Mouse (Mus musculus): Measurements from ENCODE around the gene Pxdn. TPM values are rescaled to one million over a fixed set of nuclear protein-coding genes. Genes with fewer than 3 reads are reported as not detected.

The Pxdn gene
- polyA plus RNA-seq (2015; fragmentation: Nextera tagmentation; extraction: Ambion mirVana), result 4.9 and 5.3 TPM in 2 replicates

- H3K4me3 ChIP-seq (ENCODE audit: low read depth, low read length), result peak within 1 kb of the TSS; percentile 44
- no peaks in the 10 kb centered on the region for H3K4me1 ChIP-seq (ENCODE audit: control insufficient read depth, low read depth, low read length)
- no peaks in the 10 kb centered on the region for H3K36me3 ChIP-seq (ENCODE audit: control insufficient read depth, insufficient read depth)
- no peak for ATAC-seq (ENCODE audit: low read depth)
- peaks cover 17% of the 10 kb centered on the region for H3K27me3 ChIP-seq (ENCODE audit: control insufficient read depth, insufficient read depth, low read depth, low read length)
- 35% methylated on average over 8 of the region's 8 CpGs for WGBS (ENCODE audit: insufficient replicate concordance)
- peak within 1 kb of the TSS; percentile 13; the same call in 1 of the 2 replicates for H3K4me2 ChIP-seq (ENCODE audit: low read depth, low read length)
- no peak within 1 kb of the TSS for H3K27ac ChIP-seq (ENCODE audit: low read length)
- no peak within 1 kb of the TSS for H3K9ac ChIP-seq (ENCODE audit: low read depth, low read length)
- no peaks in the 10 kb centered on the region for H3K9me3 ChIP-seq (replicated peaks; ENCODE audit: control insufficient read depth, low read length)
Observed at GRCm38 (mm10) chr12:29937308-29937707, at the start of gene Pxdn. Pxdn (plus strand) TSS chr12:29937608.

GRCm38 (mm10) chr12:29894669-29895068 is 42.7 kb upstream of the Pxdn start:
- Histone ChIP-seq H3K4me1 (ENCODE audit: control insufficient read depth, low read depth, low read length) (no peaks in the 10 kb centered on the region), H3K9ac (ENCODE audit: low read depth, low read length) (no peak overlapping the region), H3K9me3 (replicated peaks; ENCODE audit: control insufficient read depth, low read length) (no peaks in the 10 kb centered on the region), H3K4me3 (ENCODE audit: low read depth, low read length) (no peak overlapping the region), H3K36me3 (ENCODE audit: control insufficient read depth, insufficient read depth) (no peaks in the 10 kb centered on the region), H3K27ac (ENCODE audit: low read length) (no peak overlapping the region), H3K27me3 (ENCODE audit: control insufficient read depth, insufficient read depth, low read depth, low read length) (peaks cover 4% of the 10 kb centered on the region), H3K4me2 (ENCODE audit: low read depth, low read length) (no peak overlapping the region)
- no peak for ATAC-seq (ENCODE audit: low read depth)
- 9% methylated on average over 3 of the region's 3 CpGs for WGBS (ENCODE audit: insufficient replicate concordance)

GRCm38 (mm10) chr12:29897533-29898085 is 39.8 kb upstream of the Pxdn start:
- Histone ChIP-seq H3K9ac (ENCODE audit: low read depth, low read length) (no peak overlapping the region), H3K36me3 (ENCODE audit: control insufficient read depth, insufficient read depth) (no peaks in the 10 kb centered on the region), H3K9me3 (replicated peaks; ENCODE audit: control insufficient read depth, low read length) (no peaks in the 10 kb centered on the region), H3K27ac (ENCODE audit: low read length) (no peak overlapping the region), H3K4me2 (ENCODE audit: low read depth, low read length) (no peak overlapping the region), H3K4me3 (ENCODE audit: low read depth, low read length) (no peak overlapping the region), H3K27me3 (ENCODE audit: control insufficient read depth, insufficient read depth, low read depth, low read length) (no peaks in the 10 kb centered on the region; the same call in 1 of the 2 replicates), H3K4me1 (ENCODE audit: control insufficient read depth, low read depth, low read length) (no peaks in the 10 kb centered on the region)
- no peak for ATAC-seq (ENCODE audit: low read depth)
- 44% methylated on average over 3 of the region's 3 CpGs for WGBS (ENCODE audit: insufficient replicate concordance)

- H3K9ac ChIP-seq (ENCODE audit: low read depth, low read length), result no peak overlapping the region
Observed at GRCm38 (mm10) chr12:29904101-29904874, 33.1 kb upstream of the Pxdn start.

GRCm38 (mm10) chr12:29907056-29907455 is 30.4 kb upstream of the Pxdn start:
- Histone ChIP-seq H3K27me3 (ENCODE audit: control insufficient read depth, insufficient read depth, low read depth, low read length) (no peaks in the 10 kb centered on the region), H3K4me3 (ENCODE audit: low read depth, low read length) (no peak overlapping the region), H3K36me3 (ENCODE audit: control insufficient read depth, insufficient read depth) (no peaks in the 10 kb centered on the region), H3K9ac (ENCODE audit: low read depth, low read length) (no peak overlapping the region), H3K9me3 (replicated peaks; ENCODE audit: control insufficient read depth, low read length) (no peaks in the 10 kb centered on the region), H3K27ac (ENCODE audit: low read length) (no peak overlapping the region), H3K4me2 (ENCODE audit: low read depth, low read length) (no peak overlapping the region), H3K4me1 (ENCODE audit: control insufficient read depth, low read depth, low read length) (no peaks in the 10 kb centered on the region)
- 31% methylated on average over 2 of the region's 2 CpGs for WGBS (ENCODE audit: insufficient replicate concordance)
- no peak for ATAC-seq (ENCODE audit: low read depth)

More at GRCm38 (mm10) chr12:29904101-29904874, 33.1 kb upstream of the Pxdn start:
- H3K4me3 ChIP-seq (ENCODE audit: low read depth, low read length), result no peak overlapping the region
- no peaks in the 10 kb centered on the region for H3K36me3 ChIP-seq (ENCODE audit: control insufficient read depth, insufficient read depth)
- no peaks in the 10 kb centered on the region for H3K27me3 ChIP-seq (ENCODE audit: control insufficient read depth, insufficient read depth, low read depth, low read length)
- no peak for ATAC-seq (ENCODE audit: low read depth)
- H3K4me2 ChIP-seq (ENCODE audit: low read depth, low read length), result no peak overlapping the region
- no peaks in the 10 kb centered on the region for H3K4me1 ChIP-seq (ENCODE audit: control insufficient read depth, low read depth, low read length)
- no peak overlapping the region for H3K27ac ChIP-seq (ENCODE audit: low read length)
- WGBS (ENCODE audit: insufficient replicate concordance), result 45% methylated on average over 4 of the region's 4 CpGs
- no peaks in the 10 kb centered on the region for H3K9me3 ChIP-seq (replicated peaks; ENCODE audit: control insufficient read depth, low read length)

GRCm38 (mm10) chr12:29916139-29916538 is 21.3 kb upstream of the Pxdn start:
- ATAC-seq (ENCODE audit: low read depth), result no peak
- no peak overlapping the region for H3K9ac ChIP-seq (ENCODE audit: low read depth, low read length)
- H3K4me3 ChIP-seq (ENCODE audit: low read depth, low read length), result no peak overlapping the region
- H3K36me3 ChIP-seq (ENCODE audit: control insufficient read depth, insufficient read depth), result no peaks in the 10 kb centered on the region
- no peak overlapping the region for H3K27ac ChIP-seq (ENCODE audit: low read length)
- no peaks in the 10 kb centered on the region; the same call in 1 of the 2 replicates for H3K9me3 ChIP-seq (replicated peaks; ENCODE audit: control insufficient read depth, low read length)
- H3K27me3 ChIP-seq (ENCODE audit: control insufficient read depth, insufficient read depth, low read depth, low read length), result no peaks in the 10 kb centered on the region
- 51% methylated on average over 3 of the region's 3 CpGs for WGBS (ENCODE audit: insufficient replicate concordance)
- no peak overlapping the region for H3K4me2 ChIP-seq (ENCODE audit: low read depth, low read length)
- H3K4me1 ChIP-seq (ENCODE audit: control insufficient read depth, low read depth, low read length), result no peaks in the 10 kb centered on the region

GRCm38 (mm10) chr12:29916807-29917206 is 20.6 kb upstream of the Pxdn start:
- Histone ChIP-seq H3K36me3 (ENCODE audit: control insufficient read depth, insufficient read depth) (no peaks in the 10 kb centered on the region), H3K4me3 (ENCODE audit: low read depth, low read length) (no peak overlapping the region), H3K9ac (ENCODE audit: low read depth, low read length) (no peak overlapping the region), H3K4me1 (ENCODE audit: control insufficient read depth, low read depth, low read length) (no peaks in the 10 kb centered on the region), H3K27me3 (ENCODE audit: control insufficient read depth, insufficient read depth, low read depth, low read length) (no peaks in the 10 kb centered on the region), H3K27ac (ENCODE audit: low read length) (no peak overlapping the region), H3K4me2 (ENCODE audit: low read depth, low read length) (no peak overlapping the region), H3K9me3 (replicated peaks; ENCODE audit: control insufficient read depth, low read length) (no peaks in the 10 kb centered on the region; the same call in 1 of the 2 replicates)
- WGBS (ENCODE audit: insufficient replicate concordance), result 63% methylated on average over 6 of the region's 6 CpGs
- no peak for ATAC-seq (ENCODE audit: low read depth)

- no peak overlapping the region for H3K27ac ChIP-seq (ENCODE audit: low read length)
- no peak overlapping the region for H3K9ac ChIP-seq (ENCODE audit: low read depth, low read length)
- H3K27me3 ChIP-seq (ENCODE audit: control insufficient read depth, insufficient read depth, low read depth, low read length), result no peaks in the 10 kb centered on the region
- H3K4me1 ChIP-seq (ENCODE audit: control insufficient read depth, low read depth, low read length), result no peaks in the 10 kb centered on the region
- H3K36me3 ChIP-seq (ENCODE audit: control insufficient read depth, insufficient read depth), result no peaks in the 10 kb centered on the region
- no peak overlapping the region for H3K4me3 ChIP-seq (ENCODE audit: low read depth, low read length)
- no peaks in the 10 kb centered on the region; the same call in 1 of the 2 replicates for H3K9me3 ChIP-seq (replicated peaks; ENCODE audit: control insufficient read depth, low read length)
- ATAC-seq (ENCODE audit: low read depth), result no peak
- 62% methylated on average over 7 of the region's 7 CpGs for WGBS (ENCODE audit: insufficient replicate concordance)
- H3K4me2 ChIP-seq (ENCODE audit: low read depth, low read length), result no peak overlapping the region
Observed at GRCm38 (mm10) chr12:29920298-29920697, 17.1 kb upstream of the Pxdn start.

- Histone ChIP-seq H3K4me2 (ENCODE audit: low read depth, low read length) (no peak overlapping the region), H3K9me3 (replicated peaks; ENCODE audit: control insufficient read depth, low read length) (no peaks in the 10 kb centered on the region; the same call in 1 of the 2 replicates), H3K9ac (ENCODE audit: low read depth, low read length) (no peak overlapping the region), H3K27me3 (ENCODE audit: control insufficient read depth, insufficient read depth, low read depth, low read length) (no peaks in the 10 kb centered on the region), H3K27ac (ENCODE audit: low read length) (no peak overlapping the region), H3K36me3 (ENCODE audit: control insufficient read depth, insufficient read depth) (no peaks in the 10 kb centered on the region), H3K4me1 (ENCODE audit: control insufficient read depth, low read depth, low read length) (no peaks in the 10 kb centered on the region), H3K4me3 (ENCODE audit: low read depth, low read length) (no peak overlapping the region)
- ATAC-seq (ENCODE audit: low read depth), result no peak
- 56% methylated on average over 11 of the region's 11 CpGs for WGBS (ENCODE audit: insufficient replicate concordance)
Observed at GRCm38 (mm10) chr12:29921481-29921880, 15.9 kb upstream of the Pxdn start.
